Mouse (Mus musculus) embryonic facial prominence, embryonic 15.5 days (tissue): ENCODE data around the gene Gm20388. TPM values are rescaled to one million over a fixed set of nuclear protein-coding genes. Genes with fewer than 3 reads are reported as not detected.

ENCODE experiments used
- ATAC-seq: fragments of 200-750 bp; cut with Nextera tagmentation; 2 replicates; pipeline ENCODE4 v1.8.0; 2017; ENCODE audit warnings: low read depth, moderate TSS enrichment; ENCODE audit not compliant: insufficient number of reproducible peaks, low FRiP score, low TSS enrichment
- H3K27ac ChIP-seq: fragments of 300-500 bp; sonication (generic); replicated peaks from 2 replicates; pipeline ENCODE4 v1.5.1; 2015; ENCODE audit warnings: mild to moderate bottlenecking, inconsistent platforms
- H3K27me3 ChIP-seq: fragments of 300-500 bp; sonication (generic); 2 replicates; pipeline ENCODE4 v1.6.1; 2015; ENCODE audit warnings: inconsistent platforms
- H3K36me3 ChIP-seq: fragments of 300-500 bp; sonication (generic); 2 replicates; pipeline ENCODE4 v1.6.1; 2015; ENCODE audit warnings: mild to moderate bottlenecking, inconsistent platforms
- H3K4me1 ChIP-seq: fragments of 300-500 bp; sonication (generic); 2 replicates; pipeline ENCODE4 v1.6.1; 2015; ENCODE audit warnings: inconsistent platforms
- H3K4me2 ChIP-seq: fragments of 300-500 bp; sonication (generic); replicated peaks from 2 replicates; pipeline ENCODE4 v1.6.1; 2015; ENCODE audit warnings: mild to moderate bottlenecking, inconsistent platforms
- H3K4me3 ChIP-seq: fragments of 300-500 bp; sonication (generic); replicated peaks from 2 replicates; pipeline ENCODE4 v1.5.1; 2015; ENCODE audit warnings: mild to moderate bottlenecking, inconsistent platforms
- H3K9ac ChIP-seq: fragments of 300-500 bp; sonication (generic); 2 replicates; pipeline ENCODE4 v1.6.1; 2015; ENCODE audit warnings: inconsistent platforms
- H3K9me3 ChIP-seq: fragments of 300-500 bp; sonication (generic); replicated peaks from 2 replicates; pipeline ENCODE4 v1.6.1; 2016; ENCODE audit warnings: inconsistent platforms
- WGBS: fragments of 180-500 bp; shearing (Covaris S2); methylation state at CpG from one replicate; pipeline ENCODE4 v1.1.7; 2015; 5-methylcytosine and 5-hydroxymethylcytosine counted together
- polyA plus RNA-seq: library from polyadenylated mRNA; unstranded; fragments of >200 nt; fragmentation: Nextera tagmentation; extraction: Ambion mirVana; gene quantifications from 2 replicates; pipeline ENCODE4 v1.2.1, GENCODE M21; 2015

Gene Gm20388
- polyA plus RNA-seq, 1 experiment from 2014 or later, result 8.0 TPM

DNA sequence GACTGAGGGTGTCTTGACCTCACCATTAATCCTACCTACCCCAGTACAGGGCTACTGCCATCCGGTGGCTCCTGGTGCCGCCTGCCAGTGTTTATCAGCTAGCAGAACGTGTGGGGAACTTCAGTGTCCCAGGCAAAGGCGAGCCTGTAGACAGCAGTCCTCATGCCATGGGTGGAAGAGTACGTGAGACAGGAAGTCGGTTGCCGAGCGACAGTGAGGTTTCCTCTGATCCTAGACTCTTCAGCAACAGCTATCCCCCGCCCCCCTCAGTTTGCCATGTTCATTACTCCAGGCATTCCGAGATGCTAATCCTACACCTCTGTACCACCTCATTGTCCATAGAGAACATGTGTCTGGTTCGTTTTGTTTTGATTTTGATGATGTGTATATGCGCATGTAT is 4349.7 kb downstream of the Gm20388 start:
- no peak overlapping the region for H3K9ac ChIP-seq
- peaks cover 73% of the 10 kb centered on the region for H3K4me1 ChIP-seq
- H3K36me3 ChIP-seq, result no peaks in the 10 kb centered on the region
- ATAC-seq, result no peak
- no peak overlapping the region for H3K27ac ChIP-seq
- WGBS, result 54% methylated on average over 12 of the region's 12 CpGs
- no peak overlapping the region for H3K4me3 ChIP-seq
- no peaks in the 10 kb centered on the region for H3K9me3 ChIP-seq
- H3K27me3 ChIP-seq, result no peaks in the 10 kb centered on the region
- no peak overlapping the region for H3K4me2 ChIP-seq

DNA sequence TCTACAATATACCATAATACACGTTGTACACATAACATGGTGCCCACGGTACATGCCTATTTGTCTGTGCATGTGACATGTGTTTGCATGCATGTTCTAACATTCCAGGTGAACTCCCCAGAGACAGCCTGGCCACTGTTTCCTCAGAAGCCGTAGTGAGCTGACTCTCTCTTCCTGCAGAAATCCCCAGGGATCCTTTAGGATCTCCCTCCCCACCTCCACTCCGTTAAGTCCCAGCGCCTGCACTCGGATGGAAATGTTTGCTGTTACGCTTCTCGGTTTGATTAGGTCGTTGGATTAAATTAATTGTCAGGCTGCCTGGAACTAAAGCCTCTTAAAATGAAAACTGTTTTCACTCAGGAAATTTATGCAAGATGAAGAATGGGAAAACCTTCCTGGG is 4352.4 kb downstream of the Gm20388 start:
- WGBS, result 53% methylated on average over 9 of the region's 9 CpGs
- H3K9ac ChIP-seq, result no peak overlapping the region
- no peaks in the 10 kb centered on the region for H3K27me3 ChIP-seq

DNA sequence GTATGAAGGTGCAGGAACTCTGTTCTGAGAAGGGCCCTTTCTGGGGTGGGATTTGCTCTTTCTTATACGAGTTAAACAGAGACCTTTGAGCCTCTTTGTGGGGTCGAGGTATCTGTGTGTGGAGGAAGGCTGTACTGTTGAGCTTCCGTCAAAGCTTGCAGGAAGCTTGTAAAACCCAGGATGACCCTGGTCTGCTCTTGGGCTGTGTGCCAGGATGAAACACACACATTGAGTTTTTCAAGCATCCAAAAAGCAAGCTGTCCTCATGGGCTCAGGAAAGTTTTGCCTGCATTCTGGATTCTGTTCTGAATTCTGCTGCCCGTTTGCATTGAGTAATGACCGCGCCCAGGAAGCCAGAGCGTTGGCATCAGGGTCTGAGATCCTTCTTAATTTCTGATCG is 4353.4 kb downstream of the Gm20388 start:
- no peak overlapping the region for H3K9ac ChIP-seq
- ATAC-seq, result no peak
- WGBS, result 73% methylated on average over 8 of the region's 8 CpGs

More for the DNA sequence above, 4352.4 kb downstream of the Gm20388 start:
- H3K4me2 ChIP-seq, result no peak overlapping the region
- H3K36me3 ChIP-seq, result no peaks in the 10 kb centered on the region
- no peaks in the 10 kb centered on the region for H3K9me3 ChIP-seq
- no peak overlapping the region for H3K4me3 ChIP-seq
- ATAC-seq, result no peak
- peaks cover 58% of the 10 kb centered on the region for H3K4me1 ChIP-seq
- H3K27ac ChIP-seq, result no peak overlapping the region

DNA sequence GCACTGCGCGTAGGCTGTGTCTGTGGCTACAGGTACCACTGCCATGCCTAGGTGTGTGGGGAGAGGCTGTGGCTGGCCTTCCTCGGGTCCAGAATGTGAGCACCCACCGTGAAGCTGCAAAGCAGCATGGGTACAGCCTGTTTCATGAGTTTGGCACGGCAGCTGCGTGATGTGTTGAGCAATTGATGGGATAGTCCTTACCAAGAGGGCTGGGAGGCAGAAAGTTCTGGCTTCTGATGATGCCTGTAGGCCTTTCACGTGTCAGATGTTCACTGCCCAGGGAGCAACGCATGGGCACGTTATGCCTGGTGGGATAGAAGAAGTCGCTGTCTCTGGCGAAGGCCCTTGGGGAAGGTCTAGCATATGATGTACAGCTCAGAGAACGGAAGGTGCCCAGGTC is 4354.0 kb downstream of the Gm20388 start:
- Histone ChIP-seq H3K4me2 (no peak overlapping the region), H3K4me3 (no peak overlapping the region), H3K4me1 (peaks cover 43% of the 10 kb centered on the region), H3K9ac (no peak overlapping the region), H3K36me3 (no peaks in the 10 kb centered on the region), H3K27me3 (no peaks in the 10 kb centered on the region), H3K27ac (no peak overlapping the region), H3K9me3 (no peaks in the 10 kb centered on the region)
- no peak for ATAC-seq
- 74% methylated on average over 12 of the region's 12 CpGs for WGBS

More for the DNA sequence above, 4353.4 kb downstream of the Gm20388 start:
- H3K9me3 ChIP-seq, result no peaks in the 10 kb centered on the region
- H3K27me3 ChIP-seq, result no peaks in the 10 kb centered on the region
- H3K36me3 ChIP-seq, result no peaks in the 10 kb centered on the region
- H3K27ac ChIP-seq, result no peak overlapping the region
- no peak overlapping the region for H3K4me2 ChIP-seq
- peaks cover 49% of the 10 kb centered on the region for H3K4me1 ChIP-seq
- no peak overlapping the region for H3K4me3 ChIP-seq

DNA sequence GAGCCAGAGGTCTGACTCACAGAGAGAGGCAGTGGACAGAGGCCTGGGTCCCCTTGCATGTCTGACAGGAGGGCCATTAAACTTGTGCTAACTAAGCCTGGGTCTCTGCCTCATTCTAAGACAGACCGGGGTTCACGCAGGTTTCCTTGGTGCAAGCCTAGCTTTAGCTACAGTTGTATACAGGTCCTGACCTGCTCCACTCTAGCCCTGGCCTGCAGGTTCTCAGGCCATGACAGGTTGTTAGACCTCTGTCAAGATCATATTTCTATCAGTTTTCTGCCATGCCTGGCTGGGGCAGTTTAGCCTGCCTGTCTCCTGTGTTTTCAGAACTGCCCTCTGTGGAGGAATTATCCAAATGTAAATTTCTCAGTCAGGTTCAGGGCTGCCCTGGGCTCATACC is 4354.5 kb downstream of the Gm20388 start:
- no peak overlapping the region for H3K4me2 ChIP-seq
- H3K9ac ChIP-seq, result no peak overlapping the region
- ATAC-seq, result no peak
- H3K27ac ChIP-seq, result no peak overlapping the region
- no peaks in the 10 kb centered on the region for H3K9me3 ChIP-seq
- no peaks in the 10 kb centered on the region for H3K27me3 ChIP-seq
- WGBS, result 73% methylated on average over 2 of the region's 2 CpGs
- peaks cover 40% of the 10 kb centered on the region for H3K4me1 ChIP-seq
- H3K36me3 ChIP-seq, result no peaks in the 10 kb centered on the region
- H3K4me3 ChIP-seq, result no peak overlapping the region

DNA sequence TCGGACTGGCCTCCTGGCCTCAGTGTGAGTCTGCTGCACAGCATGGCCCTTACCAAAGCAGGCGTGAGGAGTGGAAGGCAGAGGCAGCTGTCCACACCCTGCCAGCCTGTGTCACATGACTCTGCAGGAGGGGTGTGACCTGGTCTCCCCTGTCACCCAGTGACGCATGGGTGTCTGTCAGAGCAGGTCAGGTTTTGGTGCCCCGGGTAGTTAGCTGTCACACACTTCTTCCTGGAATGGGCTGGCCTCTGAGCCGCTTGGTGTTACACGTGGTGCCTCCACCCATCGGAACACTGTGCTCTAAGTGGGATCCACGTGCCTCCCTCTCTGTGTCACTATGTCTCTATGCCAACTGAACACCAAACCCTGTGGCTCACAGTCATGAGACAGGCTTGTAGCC is 4355.2 kb downstream of the Gm20388 start:
- no peaks in the 10 kb centered on the region for H3K27me3 ChIP-seq
- WGBS, result 69% methylated on average over 8 of the region's 8 CpGs
- no peaks in the 10 kb centered on the region for H3K9me3 ChIP-seq
- peak; percentile 36; the same call in 1 of the 2 replicates for ATAC-seq
- H3K4me1 ChIP-seq, result peaks cover 40% of the 10 kb centered on the region
- H3K4me2 ChIP-seq, result no peak overlapping the region
- H3K4me3 ChIP-seq, result no peak overlapping the region
- no peak overlapping the region for H3K9ac ChIP-seq
- no peaks in the 10 kb centered on the region for H3K36me3 ChIP-seq
- no peak overlapping the region for H3K27ac ChIP-seq

DNA sequence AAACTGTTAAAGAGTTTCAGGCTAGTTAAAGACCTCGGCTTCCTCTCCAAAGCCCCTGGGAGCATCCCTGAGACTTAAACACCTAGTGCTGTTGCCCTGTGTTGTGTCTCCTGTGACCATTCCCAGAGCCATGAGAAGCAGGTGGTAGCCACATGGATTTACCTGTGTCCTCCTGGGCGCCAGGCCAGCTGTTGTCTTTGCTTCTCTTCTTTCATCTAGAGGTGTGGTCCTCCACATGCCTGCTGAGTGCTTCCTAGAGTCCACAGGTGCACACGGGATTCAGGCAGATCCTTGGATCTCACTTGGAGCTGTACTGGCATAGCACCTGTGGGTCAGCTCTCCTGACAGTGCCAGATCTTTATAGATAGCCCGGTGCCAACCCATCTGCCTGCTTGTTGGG is 4356.6 kb downstream of the Gm20388 start:
- Histone ChIP-seq H3K9me3 (no peaks in the 10 kb centered on the region), H3K36me3 (no peaks in the 10 kb centered on the region), H3K4me3 (no peak overlapping the region), H3K4me2 (no peak overlapping the region), H3K27me3 (no peaks in the 10 kb centered on the region), H3K9ac (no peak overlapping the region), H3K4me1 (peaks cover 41% of the 10 kb centered on the region), H3K27ac (no peak overlapping the region)
- no peak for ATAC-seq
- WGBS, result 69% methylated on average over 4 of the region's 4 CpGs

DNA sequence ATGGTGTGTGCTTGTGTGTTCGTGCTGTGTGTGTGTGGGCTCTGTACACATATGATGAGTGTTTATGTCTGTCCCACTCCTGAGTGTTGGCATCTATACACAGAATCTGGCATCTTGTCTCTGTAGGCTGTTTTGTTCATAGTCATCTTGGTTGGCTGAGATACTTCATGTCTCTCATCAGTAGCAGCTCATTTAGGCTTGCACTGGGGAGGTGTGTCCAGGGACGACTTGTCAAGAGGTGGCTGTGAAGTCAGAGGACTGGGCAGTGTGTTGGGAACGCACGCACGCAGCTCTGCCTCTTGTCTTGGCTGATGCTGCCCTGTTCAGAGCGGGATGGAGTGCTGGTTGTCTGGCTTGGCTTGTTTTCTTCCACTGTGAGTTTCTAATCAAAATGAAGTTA is 4359.9 kb downstream of the Gm20388 start:
- 87% methylated on average over 6 of the region's 6 CpGs for WGBS
- no peaks in the 10 kb centered on the region for H3K27me3 ChIP-seq
- H3K4me3 ChIP-seq, result no peak overlapping the region
- H3K4me2 ChIP-seq, result no peak overlapping the region
- peaks cover 41% of the 10 kb centered on the region for H3K4me1 ChIP-seq
- no peaks in the 10 kb centered on the region for H3K36me3 ChIP-seq
- no peaks in the 10 kb centered on the region for H3K9me3 ChIP-seq
- H3K9ac ChIP-seq, result no peak overlapping the region
- no peak overlapping the region for H3K27ac ChIP-seq
- no peak for ATAC-seq

DNA sequence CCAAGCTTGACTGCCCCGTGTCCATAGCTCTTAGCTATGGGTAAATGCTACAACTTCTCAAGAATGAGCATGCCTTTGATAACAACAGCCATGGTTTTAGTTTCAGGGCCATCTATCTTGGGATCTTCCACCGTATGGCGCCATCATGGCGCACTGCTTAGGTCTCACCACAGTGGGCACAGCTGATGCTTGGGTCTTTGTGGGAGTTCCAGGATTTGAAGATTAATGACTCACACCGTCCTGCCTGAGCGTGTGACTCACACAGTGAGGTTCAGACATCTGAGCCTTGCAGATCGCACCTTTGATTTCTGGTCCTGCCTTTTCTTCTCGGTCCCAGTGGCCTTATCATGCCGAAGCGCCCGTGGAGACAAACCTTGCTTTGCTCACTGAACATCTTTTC is 4360.3 kb downstream of the Gm20388 start:
- Histone ChIP-seq H3K4me3 (no peak overlapping the region), H3K9ac (no peak overlapping the region), H3K4me1 (peaks cover 39% of the 10 kb centered on the region), H3K9me3 (no peaks in the 10 kb centered on the region), H3K4me2 (no peak overlapping the region), H3K36me3 (peaks cover 4% of the 10 kb centered on the region; the same call in 1 of the 2 replicates), H3K27ac (no peak overlapping the region), H3K27me3 (no peaks in the 10 kb centered on the region)
- 86% methylated on average over 11 of the region's 11 CpGs for WGBS
- no peak for ATAC-seq

DNA sequence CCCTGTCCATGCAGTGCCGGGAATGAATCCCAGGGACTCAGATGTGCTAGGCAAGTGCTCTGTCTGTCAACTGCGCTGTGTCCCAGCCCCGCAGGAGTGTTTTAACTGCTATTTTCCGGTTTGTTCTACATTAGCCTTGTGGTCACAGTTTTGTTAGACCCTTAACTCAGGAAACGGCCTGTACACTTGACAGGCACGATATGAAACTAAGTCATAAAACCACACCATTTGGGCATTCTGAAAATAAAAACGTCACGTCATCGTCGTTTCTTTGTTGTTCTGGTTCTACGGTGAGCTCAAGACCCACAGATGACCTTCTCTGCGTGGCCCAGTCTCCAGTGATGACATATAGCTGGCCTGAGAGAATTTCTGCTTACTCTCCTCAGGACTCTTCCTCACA is 4360.9 kb downstream of the Gm20388 start:
- H3K9ac ChIP-seq, result no peak overlapping the region
- H3K4me1 ChIP-seq, result peaks cover 39% of the 10 kb centered on the region
- H3K4me2 ChIP-seq, result no peak overlapping the region
- no peak for ATAC-seq
- peaks cover 6% of the 10 kb centered on the region; the same call in 1 of the 2 replicates for H3K36me3 ChIP-seq
- H3K9me3 ChIP-seq, result no peaks in the 10 kb centered on the region
- H3K27me3 ChIP-seq, result no peaks in the 10 kb centered on the region
- H3K4me3 ChIP-seq, result no peak overlapping the region
- no peak overlapping the region for H3K27ac ChIP-seq
- whole genome bisulfite sequencing, result 79% methylated on average over 12 of the region's 12 CpGs

DNA sequence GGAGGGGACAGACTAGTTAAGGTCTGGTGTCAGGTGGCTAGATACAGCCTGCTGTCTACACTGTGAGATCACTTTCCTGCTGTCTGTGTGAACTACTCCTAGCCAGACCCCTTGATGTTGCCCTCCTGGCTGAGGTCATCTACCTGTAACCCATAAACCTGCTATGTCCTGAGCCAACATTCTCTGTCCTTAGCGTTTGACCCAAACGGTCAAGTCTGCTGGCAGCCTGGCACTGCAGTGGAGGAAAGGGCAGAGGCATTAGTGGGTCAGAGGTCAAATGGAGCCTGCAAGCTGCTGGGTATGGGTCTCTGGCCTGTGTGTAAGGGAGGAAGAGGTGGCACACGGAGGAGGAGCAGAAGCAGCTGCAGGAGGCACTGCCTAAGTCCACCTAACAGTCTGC is 4362.2 kb downstream of the Gm20388 start:
- Histone ChIP-seq H3K36me3 (peaks cover 6% of the 10 kb centered on the region; the same call in 1 of the 2 replicates), H3K4me2 (no peak overlapping the region), H3K9me3 (no peaks in the 10 kb centered on the region), H3K4me1 (peaks cover 47% of the 10 kb centered on the region), H3K4me3 (no peak overlapping the region), H3K27ac (no peak overlapping the region), H3K27me3 (no peaks in the 10 kb centered on the region), H3K9ac (no peak overlapping the region)
- WGBS, result 59% methylated on average over 3 of the region's 3 CpGs
- ATAC-seq, result no peak

DNA sequence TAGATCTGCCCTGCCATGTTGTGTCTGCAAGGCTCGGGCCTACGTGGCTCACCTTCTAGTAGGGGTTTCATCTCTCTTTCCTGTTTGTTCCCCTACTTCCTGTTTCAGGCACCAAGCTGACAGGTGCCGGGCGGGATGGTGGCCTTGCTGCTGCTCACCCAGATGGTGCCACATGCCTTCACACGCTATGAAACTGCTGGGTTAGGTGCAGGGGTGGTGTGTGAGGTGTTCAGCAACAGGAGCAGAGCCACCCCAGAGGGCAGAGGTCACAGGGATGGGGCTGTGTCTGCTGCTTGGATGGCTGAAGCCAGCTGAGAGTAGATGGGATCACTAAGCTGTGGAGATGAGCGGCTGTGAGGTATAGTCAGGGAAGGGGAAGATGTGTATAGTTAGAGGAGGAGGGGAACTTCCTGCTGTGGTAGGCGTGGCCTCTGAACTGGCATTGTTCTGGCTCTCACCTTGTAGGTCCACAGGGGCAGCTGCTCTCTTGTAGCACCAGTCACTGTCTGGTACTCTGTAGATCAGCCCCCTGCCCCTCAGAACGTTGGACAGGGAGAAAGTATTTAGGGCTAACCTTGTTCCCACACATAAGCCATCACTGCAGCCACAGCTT is 4363.1 kb downstream of the Gm20388 start:
- Histone ChIP-seq H3K27ac (no peak overlapping the region), H3K4me3 (no peak overlapping the region), H3K9ac (no peak overlapping the region), H3K27me3 (no peaks in the 10 kb centered on the region), H3K4me1 (peaks cover 56% of the 10 kb centered on the region), H3K4me2 (no peak overlapping the region), H3K9me3 (no peaks in the 10 kb centered on the region), H3K36me3 (peaks cover 6% of the 10 kb centered on the region; the same call in 1 of the 2 replicates)
- no peak for ATAC-seq
- 60% methylated on average over 8 of the region's 8 CpGs for WGBS
